In the genomic region with DNA sequence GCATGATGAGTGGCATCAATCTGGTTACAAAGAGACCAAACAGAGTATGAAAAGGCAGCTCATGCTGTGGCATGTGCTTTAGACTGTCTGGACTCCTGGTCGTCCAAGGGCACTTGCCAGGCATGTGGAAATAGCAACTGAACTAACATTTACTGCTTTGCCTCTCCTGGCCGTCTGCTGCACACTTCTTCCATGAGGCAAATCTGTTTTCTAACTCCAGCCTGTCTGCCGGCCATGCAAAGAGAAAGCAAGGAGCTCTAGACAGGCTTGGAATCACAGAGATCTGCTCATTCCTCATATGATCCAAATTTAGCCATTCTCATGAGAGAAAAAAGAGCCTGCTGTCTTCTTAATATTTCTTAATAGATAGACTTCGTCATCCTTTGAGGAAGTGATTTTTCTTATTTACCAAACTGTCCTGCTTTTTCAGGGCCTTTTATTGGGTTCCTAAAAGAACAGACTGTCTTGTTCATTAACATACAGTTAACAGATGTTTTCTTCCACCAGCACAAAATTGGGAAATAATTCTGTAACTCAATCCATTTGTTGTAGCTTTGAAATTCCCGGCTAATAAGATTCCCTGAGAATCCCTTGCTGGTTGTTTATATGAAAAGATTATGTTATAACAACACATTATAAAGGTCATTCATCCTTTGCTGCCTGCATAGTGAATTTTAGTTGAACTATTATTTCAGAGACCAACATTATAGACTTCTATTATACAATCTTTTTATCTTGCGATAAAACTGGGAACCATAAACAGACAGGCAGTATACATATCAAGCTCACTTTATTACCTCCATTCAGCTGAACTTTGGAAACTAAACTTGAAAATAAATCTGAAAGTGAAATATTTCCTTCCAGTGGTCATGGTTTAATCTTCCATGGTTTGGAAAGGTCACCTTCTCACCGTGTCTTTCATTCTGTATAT, we compare ENCODE assay signal across 9 mouse cellular contexts.
DNase-seq lines count a peak whose midpoint lies in the region; ATAC-seq and TF ChIP-seq lines count a peak whose summit lies in the region.
"Had no signal": no experiment of that assay in that cellular context is flagged by ENCODE, and none has a peak within 500 bp of the region (broad histone marks: within the 10 kb centered on the region; RNA-seq: fewer than 3 reads in every experiment).

No protein-coding gene starts in this region.

- no peaks in the 10 kb centered on the region for H3K4me1 ChIP-seq in kidney, postnatal 0 days (replicated peaks; ENCODE audit: insufficient read depth, low read length)
- no peaks in the 10 kb centered on the region for H3K4me1 ChIP-seq in brown adipose tissue, adult 24 weeks (ENCODE audit: control insufficient read depth, insufficient read depth, insufficient read length, low read length)
- H3K4me1 ChIP-seq in embryonic facial prominence, embryonic 15.5 days = no peaks in the 10 kb centered on the region
- no peaks in the 10 kb centered on the region for H3K4me1 ChIP-seq in midbrain, postnatal 0 days (ENCODE audit: insufficient read depth, low read length)

- no peak for TF ChIP-seq CTCF in kidney, postnatal 0 days (IDR thresholded peaks at IDR 0.05; ENCODE audit: low read depth)
- no peak for TF ChIP-seq CTCF in midbrain, postnatal 0 days (IDR thresholded peaks at IDR 0.05)

- H3K27me3 ChIP-seq in kidney, postnatal 0 days (ENCODE audit: insufficient read depth, low read length) = no peaks in the 10 kb centered on the region
- no peaks in the 10 kb centered on the region for H3K27me3 ChIP-seq in embryonic facial prominence, embryonic 15.5 days
- H3K27me3 ChIP-seq in midbrain, postnatal 0 days (ENCODE audit: insufficient read depth, low read length) = no peaks in the 10 kb centered on the region
- H3K27me3 ChIP-seq: limb, embryonic 13.5 days had no signal

- H3K27ac ChIP-seq in kidney, postnatal 0 days = no peak overlapping the region
- peak overlapping the region; percentile 1 for H3K27ac ChIP-seq in brown adipose tissue, adult 24 weeks (replicated peaks; ENCODE audit: low read depth, low read length)
- 0 out of 2 replicates have a peak overlapping the region, but pooled peaks have one; percentile 22 for H3K27ac ChIP-seq in embryonic facial prominence, embryonic 15.5 days (replicated peaks)
- no peak overlapping the region for H3K27ac ChIP-seq in midbrain, postnatal 0 days (ENCODE audit: low read depth, low read length)
- H3K27ac ChIP-seq: limb, embryonic 13.5 days had no signal

- no peak for ATAC-seq in kidney, postnatal 0 days (replicated peaks; ENCODE audit: low FRiP score, low read depth)
- no peak for ATAC-seq in embryonic facial prominence, embryonic 15.5 days (ENCODE audit: insufficient number of reproducible peaks, low FRiP score, low TSS enrichment, low read depth)
- no peak for ATAC-seq in CD4-positive, CD25-positive, alpha-beta regulatory T cell, adult 4 months
- ATAC-seq in midbrain, postnatal 0 days (ENCODE audit: low FRiP score) = no peak

- H3K4me3 ChIP-seq in kidney, postnatal 0 days (replicated peaks; ENCODE audit: low read depth, low read length) = no peak overlapping the region
- no peak overlapping the region for H3K4me3 ChIP-seq in brown adipose tissue, adult 24 weeks (ENCODE audit: insufficient read depth, low read depth, low read length)
- no peak overlapping the region for H3K4me3 ChIP-seq in embryonic facial prominence, embryonic 15.5 days (replicated peaks)
- H3K4me3 ChIP-seq in midbrain, postnatal 0 days (ENCODE audit: low read depth, low read length) = no peak overlapping the region
- H3K4me3 ChIP-seq: erythroblast, embryonic 14.5 days; limb, embryonic 13.5 days had no signal

- WGBS in kidney, postnatal 0 days = 54% methylated on average over 7 of the region's 7 CpGs
- 41% methylated on average over 7 of the region's 7 CpGs for WGBS in embryonic facial prominence, embryonic 15.5 days
- 64% methylated on average over 7 of the region's 7 CpGs for WGBS in midbrain, postnatal 0 days

- no peaks in the 10 kb centered on the region for H3K9me3 ChIP-seq in kidney, postnatal 0 days (replicated peaks; ENCODE audit: low read length)
- no peaks in the 10 kb centered on the region for H3K9me3 ChIP-seq in embryonic facial prominence, embryonic 15.5 days (replicated peaks)
- no peaks in the 10 kb centered on the region for H3K9me3 ChIP-seq in midbrain, postnatal 0 days (ENCODE audit: low read length)
- H3K9me3 ChIP-seq: limb, embryonic 13.5 days had no signal

- H3K9ac ChIP-seq in kidney, postnatal 0 days (ENCODE audit: low read depth, low read length) = no peak overlapping the region
- no peak overlapping the region for H3K9ac ChIP-seq in embryonic facial prominence, embryonic 15.5 days
- no peak overlapping the region for H3K9ac ChIP-seq in midbrain, postnatal 0 days (replicated peaks; ENCODE audit: low read length, poor library complexity, severe bottlenecking)
- H3K9ac ChIP-seq: limb, embryonic 13.5 days had no signal

- H3K4me2 ChIP-seq in kidney, postnatal 0 days (ENCODE audit: low read length) = no peak overlapping the region
- no peak overlapping the region for H3K4me2 ChIP-seq in embryonic facial prominence, embryonic 15.5 days (replicated peaks)
- no peak overlapping the region for H3K4me2 ChIP-seq in midbrain, postnatal 0 days (ENCODE audit: low read depth, low read length, poor library complexity, severe bottlenecking)
- H3K4me2 ChIP-seq: limb, embryonic 13.5 days had no signal

- H3K36me3 ChIP-seq in kidney, postnatal 0 days (ENCODE audit: insufficient read depth, low read length) = no peaks in the 10 kb centered on the region
- H3K36me3 ChIP-seq in embryonic facial prominence, embryonic 15.5 days = no peaks in the 10 kb centered on the region
- H3K36me3 ChIP-seq in midbrain, postnatal 0 days (ENCODE audit: insufficient read depth, low read length) = no peaks in the 10 kb centered on the region
- H3K36me3 ChIP-seq: limb, embryonic 13.5 days had no signal

- peak; percentile 57 for DNase-seq in kidney, postnatal 0 days (ENCODE audit: low spot score)
- DNase-seq in kidney, adult 8-10 months = no peak
- peak; percentile 4 to 11 for DNase-seq in layer of hippocampus, postnatal 10 days (ENCODE audit: low spot score in 2 of 2)
- DNase-seq in midbrain, postnatal 0 days (ENCODE audit: low spot score) = no peak

Comparison
In these comparisons a context has a peak if more than half of its experiments do, and no peak if none do; other contexts are left out.
1. DNase-seq: peak in kidney, postnatal 0 days (single experiment) and layer of hippocampus, postnatal 10 days (2 of 2); none in kidney, adult 8-10 months (0 of 2) and midbrain, postnatal 0 days (single experiment).
2. H3K27ac ChIP-seq: peak in brown adipose tissue, adult 24 weeks (single experiment) and embryonic facial prominence, embryonic 15.5 days (single experiment); none in kidney, postnatal 0 days (single experiment) and midbrain, postnatal 0 days (single experiment).